11 mouse cellular contexts compared by ENCODE assay signal in the genomic region with DNA sequence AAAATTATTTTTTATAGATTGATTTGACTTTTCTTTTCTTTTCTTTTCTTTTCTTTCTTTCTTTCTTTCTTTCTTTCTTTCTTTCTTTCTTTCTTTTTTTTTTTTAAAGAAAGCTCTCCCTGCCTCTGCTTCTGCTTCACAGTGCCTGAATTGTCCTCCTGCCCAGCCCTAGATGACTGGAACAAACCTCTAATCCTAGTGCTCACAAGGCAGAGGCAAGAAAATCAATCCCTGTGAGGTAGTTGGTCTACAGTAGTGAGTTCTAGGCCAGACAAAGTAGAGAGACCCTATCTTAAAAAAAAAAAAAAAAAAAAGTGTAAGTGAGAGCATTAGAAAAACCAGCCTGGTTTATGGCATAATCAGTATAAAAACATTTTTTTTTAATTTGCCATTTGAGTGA. TPM values are rescaled to one million over a fixed set of nuclear protein-coding genes. Genes with fewer than 3 reads are reported as not detected.
DNase-seq lines count a peak whose midpoint lies in the region; ATAC-seq lines count a peak whose summit lies in the region.
"Had no signal": no experiment of that assay in that cellular context is flagged by ENCODE, and none has a peak within 500 bp of the region (broad histone marks: within the 10 kb centered on the region; RNA-seq: fewer than 3 reads in every experiment).

No protein-coding gene starts in this region.

- H3K9me3 ChIP-seq in erythroblast, embryonic 14.5 days (ENCODE audit: control insufficient read depth, low read length) = peaks cover 1% of the 10 kb centered on the region
- no peaks in the 10 kb centered on the region for H3K9me3 ChIP-seq in hindbrain, embryonic 10.5 days
- H3K9me3 ChIP-seq in hindbrain, embryonic 11.5 days (ENCODE audit: control insufficient read depth, low read length) = no peaks in the 10 kb centered on the region
- H3K9me3 ChIP-seq in midbrain, embryonic 13.5 days = no peaks in the 10 kb centered on the region
- H3K9me3 ChIP-seq in midbrain, embryonic 16.5 days (replicated peaks; ENCODE audit: control insufficient read depth, low read length, poor library complexity, severe bottlenecking) = no peaks in the 10 kb centered on the region
- no peaks in the 10 kb centered on the region for H3K9me3 ChIP-seq in neural tube, embryonic 13.5 days

- H3K4me2 ChIP-seq in hindbrain, embryonic 11.5 days (replicated peaks; ENCODE audit: low read depth, low read length) = no peak overlapping the region
- H3K4me2 ChIP-seq in midbrain, embryonic 13.5 days (replicated peaks) = peak overlapping the region; percentile 34; the same call in 1 of the 2 replicates
- no peak overlapping the region for H3K4me2 ChIP-seq in midbrain, embryonic 16.5 days (ENCODE audit: low read length)
- peak overlapping the region; percentile 35; the same call in 1 of the 2 replicates for H3K4me2 ChIP-seq in neural tube, embryonic 13.5 days

- H3K36me3 ChIP-seq in erythroblast, embryonic 14.5 days (ENCODE audit: control insufficient read depth) = peaks cover 55% of the 10 kb centered on the region
- peaks cover 42% of the 10 kb centered on the region for H3K36me3 ChIP-seq in hindbrain, embryonic 10.5 days
- peaks cover 7% of the 10 kb centered on the region for H3K36me3 ChIP-seq in hindbrain, embryonic 11.5 days (ENCODE audit: control insufficient read depth, insufficient read depth, low read length)
- peaks cover 24% of the 10 kb centered on the region for H3K36me3 ChIP-seq in midbrain, embryonic 13.5 days
- H3K36me3 ChIP-seq in midbrain, embryonic 16.5 days (ENCODE audit: control insufficient read depth, insufficient read depth, low read length) = peaks cover 10% of the 10 kb centered on the region
- H3K36me3 ChIP-seq in neural tube, embryonic 13.5 days = peaks cover 26% of the 10 kb centered on the region

- peaks cover 38% of the 10 kb centered on the region for H3K4me1 ChIP-seq in erythroblast, embryonic 14.5 days (ENCODE audit: control insufficient read depth)
- peaks cover 25% of the 10 kb centered on the region for H3K4me1 ChIP-seq in hindbrain, embryonic 10.5 days (replicated peaks)
- H3K4me1 ChIP-seq in hindbrain, embryonic 11.5 days (replicated peaks; ENCODE audit: control insufficient read depth, insufficient read depth, low read length) = 0 out of 2 replicates have a peak, but pooled peaks cover 4% of the 10 kb centered on the region
- H3K4me1 ChIP-seq in midbrain, embryonic 13.5 days (replicated peaks) = peaks cover 34% of the 10 kb centered on the region
- H3K4me1 ChIP-seq in midbrain, embryonic 16.5 days (ENCODE audit: control insufficient read depth, insufficient read depth, low read length) = peaks cover 22% of the 10 kb centered on the region
- peaks cover 28% of the 10 kb centered on the region for H3K4me1 ChIP-seq in neural tube, embryonic 13.5 days (replicated peaks)

- no peak overlapping the region for H3K27ac ChIP-seq in hindbrain, embryonic 10.5 days
- H3K27ac ChIP-seq in hindbrain, embryonic 11.5 days (ENCODE audit: low read depth, low read length) = no peak overlapping the region
- no peak overlapping the region for H3K27ac ChIP-seq in midbrain, embryonic 13.5 days
- H3K27ac ChIP-seq in midbrain, embryonic 16.5 days (ENCODE audit: low read length) = no peak overlapping the region
- no peak overlapping the region for H3K27ac ChIP-seq in neural tube, embryonic 13.5 days (replicated peaks)

- H3K27me3 ChIP-seq in erythroblast, embryonic 14.5 days (ENCODE audit: control insufficient read depth) = no peaks in the 10 kb centered on the region
- no peaks in the 10 kb centered on the region for H3K27me3 ChIP-seq in hindbrain, embryonic 10.5 days (ENCODE audit: insufficient read depth, poor library complexity, severe bottlenecking)
- H3K27me3 ChIP-seq in hindbrain, embryonic 11.5 days (ENCODE audit: control insufficient read depth, insufficient read depth, low read length) = no peaks in the 10 kb centered on the region
- H3K27me3 ChIP-seq in midbrain, embryonic 13.5 days = no peaks in the 10 kb centered on the region
- no peaks in the 10 kb centered on the region for H3K27me3 ChIP-seq in midbrain, embryonic 16.5 days (ENCODE audit: control insufficient read depth, insufficient read depth, low read depth, low read length)
- no peaks in the 10 kb centered on the region for H3K27me3 ChIP-seq in neural tube, embryonic 13.5 days

- H3K9ac ChIP-seq in hindbrain, embryonic 11.5 days (ENCODE audit: low read depth, low read length) = no peak overlapping the region
- no peak overlapping the region for H3K9ac ChIP-seq in midbrain, embryonic 13.5 days (replicated peaks)
- H3K9ac ChIP-seq in midbrain, embryonic 16.5 days (ENCODE audit: low read depth, low read length) = no peak overlapping the region
- no peak overlapping the region for H3K9ac ChIP-seq in neural tube, embryonic 13.5 days

- no peak for ATAC-seq in erythroblast, adult 5-6 weeks (replicated peaks; ENCODE audit: low FRiP score, poor library complexity, severe bottlenecking)
- no peak for ATAC-seq in hindbrain, embryonic 11.5 days (ENCODE audit: low FRiP score)
- ATAC-seq in midbrain, embryonic 13.5 days = no peak
- ATAC-seq in midbrain, embryonic 16.5 days = no peak
- no peak for ATAC-seq in neural tube, embryonic 13.5 days (ENCODE audit: low read depth)
- ATAC-seq: intestine, postnatal 0 days had no signal

- DNase-seq in hindbrain, embryonic 10.5 days (ENCODE audit: low spot score) = no peak
- no peak for DNase-seq in hindbrain, embryonic 11.5 days (ENCODE audit: low spot score)
- no peak for DNase-seq in adrenal gland, postnatal 14 days
- DNase-seq: embryo, embryonic 11 days; lung, adult 2 months had no signal

- peak overlapping the region; percentile 40 for H3K4me3 ChIP-seq in erythroblast, embryonic 14.5 days (replicated peaks)
- peak overlapping the region; percentile 28; the same call in 1 of the 2 replicates for H3K4me3 ChIP-seq in hindbrain, embryonic 10.5 days
- no peak overlapping the region for H3K4me3 ChIP-seq in hindbrain, embryonic 11.5 days (ENCODE audit: low read depth, low read length)
- no peak overlapping the region for H3K4me3 ChIP-seq in midbrain, embryonic 13.5 days (replicated peaks)
- H3K4me3 ChIP-seq in midbrain, embryonic 16.5 days (ENCODE audit: low read depth, low read length) = no peak overlapping the region
- H3K4me3 ChIP-seq in neural tube, embryonic 13.5 days = no peak overlapping the region

RNA-seq across cellular contexts. Expression of gene Son, which starts 2.5 kb away (rescaled TPM):
- 3.8 and 4.7 TPM in 2 replicates for polyA plus RNA-seq in erythroblast, embryonic 14.5 days (2012)
- total RNA-seq in erythroblast, adult 5-6 weeks (2015; ENCODE audit: low replicate concordance) = 240 and 267 TPM in 2 replicates
- total RNA-seq in erythroblast, adult 5-6 weeks (2017; ENCODE audit: low replicate concordance) = 214 and 284 TPM in 2 replicates
- polyA plus RNA-seq in hindbrain, embryonic 10.5 days (2016; fragmentation: Nextera tagmentation; extraction: Ambion mirVana) = 102 and 114 TPM in 2 replicates
- polyA plus RNA-seq in hindbrain, embryonic 11.5 days (2014; fragmentation: Nextera tagmentation; extraction: Ambion mirVana) = 141 and 180 TPM in 2 replicates
- polyA plus RNA-seq in midbrain, embryonic 13.5 days (2015; fragmentation: Nextera tagmentation; extraction: Ambion mirVana) = 146 and 159 TPM in 2 replicates
- polyA plus RNA-seq in midbrain, embryonic 16.5 days (2015; fragmentation: Nextera tagmentation; extraction: Ambion mirVana) = 98.4 and 115 TPM in 2 replicates
- polyA plus RNA-seq in neural tube, embryonic 13.5 days (2015; fragmentation: Nextera tagmentation; extraction: Ambion mirVana) = 125 and 129 TPM in 2 replicates
- 226 and 238 TPM in 2 replicates for total RNA-seq in adrenal gland, postnatal 14 days (2021)

RNA-seq across cellular contexts. Expression of gene Gart, which starts 3.0 kb away (rescaled TPM):
- polyA plus RNA-seq in erythroblast, embryonic 14.5 days (2012) = 25.0 and 27.4 TPM in 2 replicates
- total RNA-seq in erythroblast, adult 5-6 weeks (2015; ENCODE audit: low replicate concordance) = 30.5 and 37.1 TPM in 2 replicates
- total RNA-seq in erythroblast, adult 5-6 weeks (2017; ENCODE audit: low replicate concordance) = 30.8 and 49.3 TPM in 2 replicates
- 112 and 158 TPM in 2 replicates for polyA plus RNA-seq in hindbrain, embryonic 10.5 days (2016; fragmentation: Nextera tagmentation; extraction: Ambion mirVana)
- polyA plus RNA-seq in hindbrain, embryonic 11.5 days (2014; fragmentation: Nextera tagmentation; extraction: Ambion mirVana) = 82.5 and 94.2 TPM in 2 replicates
- polyA plus RNA-seq in midbrain, embryonic 13.5 days (2015; fragmentation: Nextera tagmentation; extraction: Ambion mirVana) = 72.3 and 73.7 TPM in 2 replicates
- polyA plus RNA-seq in midbrain, embryonic 16.5 days (2015; fragmentation: Nextera tagmentation; extraction: Ambion mirVana) = 55.2 and 62.5 TPM in 2 replicates
- polyA plus RNA-seq in neural tube, embryonic 13.5 days (2015; fragmentation: Nextera tagmentation; extraction: Ambion mirVana) = 62.1 and 66.1 TPM in 2 replicates
- total RNA-seq in adrenal gland, postnatal 14 days (2021) = 96.7 and 98.3 TPM in 2 replicates

RNA-seq across cellular contexts. Expression of gene Dnajc28, which starts 31.0 kb away (rescaled TPM):
- 0.19 and 0.23 TPM in 2 replicates for polyA plus RNA-seq in erythroblast, embryonic 14.5 days (2012)
- total RNA-seq in erythroblast, adult 5-6 weeks (2015; ENCODE audit: low replicate concordance) = 4.2 TPM in 2 replicates
- 9.5 and 12.0 TPM in 2 replicates for total RNA-seq in erythroblast, adult 5-6 weeks (2017; ENCODE audit: low replicate concordance)
- polyA plus RNA-seq in hindbrain, embryonic 10.5 days (2016; fragmentation: Nextera tagmentation; extraction: Ambion mirVana) = 3.2 and 4.5 TPM in 2 replicates
- 5.6 and 6.1 TPM in 2 replicates for polyA plus RNA-seq in hindbrain, embryonic 11.5 days (2014; fragmentation: Nextera tagmentation; extraction: Ambion mirVana)
- polyA plus RNA-seq in midbrain, embryonic 13.5 days (2015; fragmentation: Nextera tagmentation; extraction: Ambion mirVana) = 7.2 and 8.0 TPM in 2 replicates
- polyA plus RNA-seq in midbrain, embryonic 16.5 days (2015; fragmentation: Nextera tagmentation; extraction: Ambion mirVana) = 6.9 and 7.3 TPM in 2 replicates
- 6.9 and 7.0 TPM in 2 replicates for polyA plus RNA-seq in neural tube, embryonic 13.5 days (2015; fragmentation: Nextera tagmentation; extraction: Ambion mirVana)
- total RNA-seq in adrenal gland, postnatal 14 days (2021) = 12.8 and 15.1 TPM in 2 replicates

RNA-seq across cellular contexts. Expression of gene Donson, which starts 38.8 kb away (rescaled TPM):
- 6.7 and 6.9 TPM in 2 replicates for polyA plus RNA-seq in erythroblast, embryonic 14.5 days (2012)
- 17.3 and 43.0 TPM in 2 replicates for total RNA-seq in erythroblast, adult 5-6 weeks (2015; ENCODE audit: low replicate concordance)
- 44.7 and 97.2 TPM in 2 replicates for total RNA-seq in erythroblast, adult 5-6 weeks (2017; ENCODE audit: low replicate concordance)
- polyA plus RNA-seq in hindbrain, embryonic 10.5 days (2016; fragmentation: Nextera tagmentation; extraction: Ambion mirVana) = 32.9 and 34.6 TPM in 2 replicates
- 33.4 and 38.5 TPM in 2 replicates for polyA plus RNA-seq in hindbrain, embryonic 11.5 days (2014; fragmentation: Nextera tagmentation; extraction: Ambion mirVana)
- 21.9 and 26.9 TPM in 2 replicates for polyA plus RNA-seq in midbrain, embryonic 13.5 days (2015; fragmentation: Nextera tagmentation; extraction: Ambion mirVana)
- 19.2 and 20.4 TPM in 2 replicates for polyA plus RNA-seq in midbrain, embryonic 16.5 days (2015; fragmentation: Nextera tagmentation; extraction: Ambion mirVana)
- 19.1 and 20.5 TPM in 2 replicates for polyA plus RNA-seq in neural tube, embryonic 13.5 days (2015; fragmentation: Nextera tagmentation; extraction: Ambion mirVana)
- 8.6 and 12.5 TPM in 2 replicates for total RNA-seq in adrenal gland, postnatal 14 days (2021)

RNA-seq across cellular contexts. Expression of gene Tmem50b, which starts 52.2 kb away (rescaled TPM):
- polyA plus RNA-seq in erythroblast, embryonic 14.5 days (2012) = 0.02 TPM in 1 of 2 replicates, not detected in the other
- total RNA-seq in erythroblast, adult 5-6 weeks (2015; ENCODE audit: low replicate concordance) = 20.8 and 23.6 TPM in 2 replicates
- 11.2 and 12.0 TPM in 2 replicates for total RNA-seq in erythroblast, adult 5-6 weeks (2017; ENCODE audit: low replicate concordance)
- 37.6 and 45.9 TPM in 2 replicates for polyA plus RNA-seq in hindbrain, embryonic 10.5 days (2016; fragmentation: Nextera tagmentation; extraction: Ambion mirVana)
- polyA plus RNA-seq in hindbrain, embryonic 11.5 days (2014; fragmentation: Nextera tagmentation; extraction: Ambion mirVana) = 54.7 and 55.9 TPM in 2 replicates
- polyA plus RNA-seq in midbrain, embryonic 13.5 days (2015; fragmentation: Nextera tagmentation; extraction: Ambion mirVana) = 50.5 and 55.1 TPM in 2 replicates
- polyA plus RNA-seq in midbrain, embryonic 16.5 days (2015; fragmentation: Nextera tagmentation; extraction: Ambion mirVana) = 95.1 and 106 TPM in 2 replicates
- 85.6 and 96.8 TPM in 2 replicates for polyA plus RNA-seq in neural tube, embryonic 13.5 days (2015; fragmentation: Nextera tagmentation; extraction: Ambion mirVana)
- total RNA-seq in adrenal gland, postnatal 14 days (2021) = 45.6 and 48.0 TPM in 2 replicates

Comparison
In these comparisons a context has a peak if more than half of its experiments do, and no peak if none do; other contexts are left out.
1. H3K4me3 ChIP-seq: peak in erythroblast, embryonic 14.5 days (single experiment) and hindbrain, embryonic 10.5 days (single experiment); none in hindbrain, embryonic 11.5 days (single experiment), midbrain, embryonic 13.5 days (single experiment), midbrain, embryonic 16.5 days (single experiment) and neural tube, embryonic 13.5 days (single experiment).
2. H3K4me2 ChIP-seq: peak in midbrain, embryonic 13.5 days (single experiment) and neural tube, embryonic 13.5 days (single experiment); none in hindbrain, embryonic 11.5 days (single experiment) and midbrain, embryonic 16.5 days (single experiment).
3. RNA of gene Son, which starts 2.5 kb away (polyA plus RNA-seq): 141 to 180 TPM in hindbrain, embryonic 11.5 days, 146 to 159 TPM in midbrain, embryonic 13.5 days, 125 to 129 TPM in neural tube, embryonic 13.5 days, 102 to 114 TPM in hindbrain, embryonic 10.5 days and 98.4 to 115 TPM in midbrain, embryonic 16.5 days; 3.8 to 4.7 TPM in erythroblast, embryonic 14.5 days; every median in the first group is over 10 times any median in the second.